Mouse (Mus musculus): ENCODE measurements at regions not wholly inside any gene's neighbourhood (a gene's known extent, or its start where the extent isn't known, plus 50 kb on each side); places are given as distances from the start of the nearest gene placed in this dataset.

DNA sequence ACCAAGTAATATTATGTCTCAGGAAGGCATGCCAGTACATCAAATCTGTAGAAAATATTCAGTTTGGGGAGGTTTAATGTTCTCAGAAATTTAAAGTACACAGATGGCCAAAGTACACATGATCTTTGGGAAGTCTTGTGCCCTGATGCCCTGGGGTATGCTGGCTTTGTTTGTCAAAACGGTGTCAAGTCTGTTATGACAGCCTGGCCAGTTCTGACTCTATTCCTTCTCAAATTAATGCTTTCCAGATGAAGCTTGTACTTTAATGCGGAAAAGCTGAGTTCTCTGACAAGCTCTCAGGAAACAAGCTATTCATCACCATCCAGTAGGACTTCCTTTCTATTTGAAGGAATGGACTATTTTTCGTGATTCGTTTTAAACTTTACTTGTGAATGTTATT is 1037.7 kb upstream of the Cadm2 start:
- TF ChIP-seq HCFC1 (IDR thresholded peaks at IDR 0.05; ENCODE audit: borderline replicate concordance, insufficient read depth, low read length) (no peak), ZNF384 (IDR thresholded peaks at IDR 0.05; ENCODE audit: low read depth, low read length) (no peak), MAFK (IDR thresholded peaks at IDR 0.05; ENCODE audit: insufficient read depth, low read depth, low read length) (no peak)
